Mouse (Mus musculus) cerebellum, adult 2 months (tissue): Measurements from ENCODE around the gene Unc79. TPM values are rescaled to one million over a fixed set of nuclear protein-coding genes. Genes with fewer than 3 reads are reported as not detected.
A peak's percentile ranks its signal among the peaks of the same experiment; 100 is the strongest.

ENCODE experiments used
- DNase-seq, 2 experiments: peaks; one replicate each; pipeline ENCODE4 v3.0.0; 2021
- H3K27ac ChIP-seq: fragments of 200-500 bp; 2 replicates; pipeline ENCODE4 v1.5.1; 2012; ENCODE audit warnings: low read length, control low read depth, inconsistent platforms; ENCODE audit not compliant: insufficient read depth
- H3K27me3 ChIP-seq: fragments of 200-500 bp; 2 replicates; pipeline ENCODE4 v1.6.1; 2012; ENCODE audit warnings: inconsistent platforms, mild to moderate bottlenecking, low read length, moderate library complexity; ENCODE audit not compliant: control insufficient read depth, insufficient read depth
- H3K4me1 ChIP-seq: fragments of 200-500 bp; 2 replicates; pipeline ENCODE4 v1.6.1; 2011; ENCODE audit warnings: low read length; ENCODE audit not compliant: control insufficient read depth, insufficient read depth
- H3K4me3 ChIP-seq: fragments of 200-500 bp; replicated peaks from 2 replicates; pipeline ENCODE3; 2011; ENCODE audit warnings: mild to moderate bottlenecking, low read depth, low read length, control low read depth; ENCODE audit not compliant: insufficient read depth
- CTCF ChIP-seq: fragments of 200-500 bp; IDR thresholded peaks from 2 replicates; pipeline ENCODE4 v1.5.1; 2011; ENCODE audit warnings: low read depth, mild to moderate bottlenecking, control low read depth, low read length, moderate library complexity, borderline replicate concordance; ENCODE audit not compliant: insufficient read depth
- POLR2A ChIP-seq: fragments of 200-500 bp; IDR thresholded peaks from 2 replicates; pipeline ENCODE4 v1.6.1; 2011; ENCODE audit warnings: low read length, control low read depth, borderline replicate concordance; ENCODE audit not compliant: insufficient read depth
- WGBS: fragments of 180-500 bp; shearing (Covaris S2); methylation state at CpG from one replicate; pipeline ENCODE4 v1.1.7; 2018; 5-methylcytosine and 5-hydroxymethylcytosine counted together
- polyA plus RNA-seq: library from polyadenylated mRNA; depleted of rRNA; stranded (reverse); fragments of >200 nt; gene quantifications from 2 replicates; pipeline ENCODE4 v1.2.3, GENCODE M21; 2012

Unc79 gene
- polyA plus RNA-seq, 1 experiment: 26.1 TPM

DNA sequence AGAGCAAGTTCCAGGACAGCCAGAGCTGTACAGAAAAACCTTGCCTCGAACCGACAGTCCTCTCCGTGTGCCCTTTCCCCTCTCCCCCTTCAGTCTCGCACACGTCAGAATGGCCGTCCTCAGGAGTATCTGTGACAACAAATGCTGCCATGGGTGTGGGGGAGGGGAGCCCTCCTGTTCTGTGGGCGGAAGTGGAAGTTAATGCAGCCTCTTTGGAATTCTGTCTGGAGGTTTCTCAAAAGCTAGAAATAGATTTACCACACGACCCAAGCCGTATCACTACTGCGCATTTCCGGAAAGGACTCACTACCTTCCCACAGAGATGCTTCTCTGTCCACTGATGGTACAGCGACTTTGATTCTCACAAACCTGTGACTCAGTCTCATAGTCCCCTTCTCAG lies 120.9 kb downstream of the Unc79 start:
- H3K4me1 ChIP-seq: no peaks in the 10 kb centered on the region
- H3K27me3 ChIP-seq: no peaks in the 10 kb centered on the region
- no peak for DNase-seq
- WGBS: 71% methylated on average over 12 of the region's 12 CpGs
- TF ChIP-seq CTCF (no peak), POLR2A (no peak)
- no peak overlapping the region for H3K4me3 ChIP-seq
- no peak overlapping the region for H3K27ac ChIP-seq

DNA sequence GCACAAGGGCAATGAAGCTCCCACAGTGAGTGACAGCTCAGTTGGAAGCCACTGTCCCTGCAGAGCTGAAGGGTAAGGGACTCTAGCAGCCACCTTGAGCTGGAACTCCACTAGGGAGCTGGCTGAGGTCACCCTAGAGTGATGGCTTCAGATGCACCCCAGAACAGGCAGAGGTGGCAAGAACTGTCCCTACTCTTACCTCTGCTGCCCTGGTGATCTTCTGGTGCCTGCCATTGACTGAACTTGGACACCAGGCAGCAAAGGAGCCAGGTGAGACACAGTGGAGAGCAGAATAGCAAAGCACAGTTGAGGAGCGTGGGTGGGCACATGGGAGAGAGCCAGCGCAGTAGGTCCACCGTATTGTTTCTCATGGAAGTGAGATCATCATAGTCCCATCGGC lies 125.3 kb downstream of the Unc79 start:
- H3K4me1 ChIP-seq: no peaks in the 10 kb centered on the region
- WGBS: 98% methylated on average over 4 of the region's 4 CpGs
- DNase-seq: no peak
- no peaks in the 10 kb centered on the region for H3K27me3 ChIP-seq
- H3K27ac ChIP-seq: no peak overlapping the region
- TF ChIP-seq CTCF: no peak
- no peak for TF ChIP-seq POLR2A
- no peak overlapping the region for H3K4me3 ChIP-seq

DNA sequence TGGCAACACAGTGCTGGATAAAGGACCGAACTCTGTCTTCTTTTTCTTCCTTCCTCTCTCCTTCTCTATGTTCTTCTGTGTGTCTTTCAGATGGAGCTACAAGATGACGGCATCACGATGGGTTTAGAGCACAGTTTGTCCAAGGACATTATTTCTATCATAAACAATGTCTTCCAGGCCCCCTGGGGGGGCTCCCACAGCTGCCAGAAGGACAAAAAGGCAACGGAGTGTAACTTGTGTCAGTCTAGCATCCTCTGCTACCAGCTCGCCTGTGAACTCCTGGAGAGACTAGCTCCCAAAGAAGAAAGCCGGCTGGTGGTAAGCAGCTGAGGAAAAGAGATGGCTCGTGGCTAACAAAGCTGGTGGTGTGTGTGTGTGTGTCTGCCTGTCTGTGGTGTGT lies 130.1 kb downstream of the Unc79 start:
- DNase-seq: no peak
- H3K4me3 ChIP-seq: no peak overlapping the region
- no peak for TF ChIP-seq CTCF
- TF ChIP-seq POLR2A: no peak

DNA sequence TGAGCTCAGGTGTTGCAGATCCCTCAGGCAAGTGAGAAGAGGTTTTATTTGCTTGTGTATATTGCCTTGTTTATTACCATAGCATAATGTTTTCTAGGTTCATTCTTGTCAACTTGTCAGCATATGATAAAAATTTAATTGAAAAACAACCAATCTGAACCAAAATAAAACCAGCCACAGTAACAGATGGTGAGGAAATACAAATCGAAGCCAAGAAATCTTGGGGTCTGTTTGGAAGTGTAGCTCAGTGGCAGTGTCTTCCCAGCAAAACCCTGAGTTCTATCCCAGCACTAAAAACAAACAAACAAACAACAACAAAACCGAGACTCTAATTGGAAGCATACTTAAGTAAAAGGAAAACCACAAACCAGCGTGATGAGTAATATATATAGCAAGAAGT lies 131.4 kb downstream of the Unc79 start:
- Histone ChIP-seq H3K4me1 (no peaks in the 10 kb centered on the region), H3K27ac (no peak overlapping the region), H3K4me3 (no peak overlapping the region), H3K27me3 (no peaks in the 10 kb centered on the region)
- 71% methylated on average over 3 of the region's 3 CpGs for WGBS
- no peak for DNase-seq
- TF ChIP-seq CTCF: no peak

More for the DNA sequence above, 130.1 kb downstream of the Unc79 start:
- no peaks in the 10 kb centered on the region for H3K27me3 ChIP-seq
- WGBS: 37% methylated on average over 7 of the region's 7 CpGs
- H3K27ac ChIP-seq: no peak overlapping the region
- H3K4me1 ChIP-seq: no peaks in the 10 kb centered on the region

DNA sequence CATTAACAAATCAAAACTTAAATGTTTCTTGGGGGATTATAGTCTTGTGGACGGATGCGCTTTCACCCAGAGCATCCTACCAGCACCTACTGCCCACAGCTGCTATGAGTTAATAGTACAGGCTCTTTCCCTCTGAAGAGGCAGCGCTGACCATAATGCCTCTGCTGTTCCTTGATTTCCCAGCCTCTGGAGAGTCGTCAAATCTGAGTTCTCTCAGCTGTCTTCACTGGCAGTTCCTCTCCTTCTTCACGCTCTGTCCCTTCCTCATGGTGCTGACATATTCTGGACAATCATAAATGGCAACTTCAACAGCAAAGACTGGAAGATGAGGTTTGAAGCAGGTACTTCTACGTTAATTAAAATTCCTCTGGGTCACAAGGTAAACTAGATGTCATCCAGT lies 143.2 kb downstream of the Unc79 start:
- no peak for DNase-seq
- 80% methylated on average over 6 of the region's 6 CpGs for WGBS
- TF ChIP-seq CTCF (no peak), POLR2A (no peak)
- Histone ChIP-seq H3K4me3 (no peak overlapping the region), H3K4me1 (no peaks in the 10 kb centered on the region), H3K27ac (no peak overlapping the region), H3K27me3 (no peaks in the 10 kb centered on the region)

DNA sequence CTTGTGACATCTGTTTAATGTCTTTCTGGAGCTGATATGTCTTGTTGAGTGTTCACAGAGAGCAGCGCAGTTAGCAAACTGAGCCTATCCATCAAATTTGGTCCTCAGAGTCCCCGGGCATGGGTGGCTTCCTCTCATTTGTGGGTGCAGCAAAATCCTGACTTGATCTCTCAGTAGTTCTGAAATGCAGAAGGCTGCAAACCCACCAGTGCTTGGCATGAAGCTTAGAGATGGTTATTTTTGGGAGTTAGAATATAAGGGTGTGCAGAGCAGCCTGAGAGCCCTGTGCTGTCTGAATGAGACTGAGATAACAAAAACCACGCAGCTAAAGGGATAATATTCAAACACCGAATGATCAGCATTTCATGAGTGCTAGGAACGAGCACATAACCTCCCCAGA lies 146.5 kb downstream of the Unc79 start:
- H3K27me3 ChIP-seq: no peaks in the 10 kb centered on the region
- H3K27ac ChIP-seq: no peak overlapping the region
- TF ChIP-seq POLR2A (no peak), CTCF (no peak)
- no peak for DNase-seq
- WGBS: 88% methylated on average over 5 of the region's 5 CpGs
- no peaks in the 10 kb centered on the region for H3K4me1 ChIP-seq
- H3K4me3 ChIP-seq: no peak overlapping the region

DNA sequence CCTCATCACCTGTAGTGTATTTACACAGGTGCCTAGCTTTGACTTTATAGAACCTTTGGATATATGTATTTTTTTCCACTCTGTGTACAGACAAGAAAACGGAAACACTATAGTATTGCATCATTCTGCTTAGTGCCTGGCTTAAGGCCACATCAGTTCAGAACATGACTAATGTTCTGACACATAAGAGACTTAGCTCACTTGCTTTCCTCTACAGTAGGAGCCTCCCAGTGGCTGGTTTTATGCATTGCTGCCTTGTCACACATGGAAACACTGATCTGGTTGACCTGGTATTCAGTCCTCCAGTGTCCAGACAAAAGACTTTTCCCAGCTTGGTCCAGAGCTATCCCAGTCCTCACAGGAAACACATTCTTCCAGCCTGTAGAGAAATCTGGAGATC lies 150.5 kb downstream of the Unc79 start:
- WGBS: 62% methylated on average over 1 of the region's 1 CpGs
- Histone ChIP-seq H3K4me1 (no peaks in the 10 kb centered on the region), H3K4me3 (no peak overlapping the region), H3K27me3 (no peaks in the 10 kb centered on the region), H3K27ac (no peak overlapping the region)
- no peak for TF ChIP-seq POLR2A
- TF ChIP-seq CTCF: no peak
- DNase-seq: no peak

DNA sequence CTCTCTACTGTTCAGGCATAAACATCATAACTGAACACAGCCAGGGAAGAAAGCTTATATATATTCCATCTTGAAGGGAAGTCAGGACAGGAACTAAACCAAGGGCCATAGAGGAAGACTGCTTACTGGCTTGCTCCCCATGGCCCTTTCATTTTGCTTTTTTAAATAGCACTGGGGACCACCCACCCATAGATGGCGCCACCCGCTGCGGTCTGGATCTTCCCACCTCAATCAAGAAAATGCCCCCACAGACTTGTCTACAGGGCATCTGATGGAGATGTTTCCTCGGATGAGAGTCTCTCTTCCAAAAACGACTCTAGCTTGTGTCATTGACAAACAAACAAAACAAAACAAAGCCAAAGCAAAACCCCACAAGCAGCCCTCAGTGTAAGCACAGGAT lies 151.4 kb downstream of the Unc79 start:
- no peaks in the 10 kb centered on the region for H3K4me1 ChIP-seq
- H3K27ac ChIP-seq: no peak overlapping the region
- 70% methylated on average over 5 of the region's 5 CpGs for WGBS
- DNase-seq: no peak
- H3K27me3 ChIP-seq: no peaks in the 10 kb centered on the region
- H3K4me3 ChIP-seq: no peak overlapping the region
- TF ChIP-seq CTCF (peak; percentile 43; the same call in 1 of the 2 replicates), POLR2A (no peak)

DNA sequence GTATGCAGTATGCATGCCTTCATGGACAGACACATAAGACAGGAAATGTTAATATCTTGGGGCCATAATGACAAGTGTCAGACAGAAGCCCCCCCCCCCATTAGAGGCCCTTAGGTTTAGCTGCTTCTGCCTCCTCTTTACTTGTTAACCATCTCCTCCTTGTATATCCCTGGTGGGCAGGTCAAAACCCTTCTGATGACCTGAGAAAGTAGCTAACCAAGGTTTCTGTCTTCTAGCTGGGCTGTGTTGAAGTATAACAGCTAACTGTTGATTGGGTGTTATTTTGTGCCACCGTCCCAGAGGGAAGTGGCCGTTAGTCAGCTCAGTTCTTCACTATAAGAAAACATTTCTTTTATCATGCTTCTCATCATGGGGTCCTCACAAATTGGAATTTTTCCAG lies 154.4 kb downstream of the Unc79 start:
- no peaks in the 10 kb centered on the region for H3K4me1 ChIP-seq
- DNase-seq: no peak
- TF ChIP-seq POLR2A (no peak), CTCF (no peak)
- H3K4me3 ChIP-seq: no peak overlapping the region
- no peak overlapping the region for H3K27ac ChIP-seq
- no peaks in the 10 kb centered on the region for H3K27me3 ChIP-seq
- 45% methylated on average over 2 of the region's 2 CpGs for WGBS
